Mouse (Mus musculus): ENCODE measurements around the gene Esr1.

DNA sequence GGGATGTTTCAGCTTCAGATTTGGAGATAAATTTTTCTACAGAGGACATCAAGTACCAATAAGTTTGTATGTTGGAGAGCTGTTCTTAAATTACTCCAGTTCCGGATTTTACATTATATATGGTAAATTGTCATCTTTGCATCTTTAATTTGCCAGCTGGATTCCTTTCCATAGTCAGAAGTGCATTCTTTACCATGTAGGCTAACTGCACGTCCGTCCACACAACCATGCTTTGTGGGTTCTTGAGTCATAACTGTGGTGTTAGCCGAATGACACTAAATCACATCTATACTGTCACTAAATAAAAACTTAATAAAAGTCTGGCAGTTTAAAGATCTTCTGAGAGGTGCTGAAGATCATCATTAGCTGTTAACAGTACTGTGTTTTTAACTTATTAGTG, 286.4 kb downstream of the Esr1 start:
- TF ChIP-seq POLR2A (IDR thresholded peaks at IDR 0.05; ENCODE audit: control insufficient read depth, low read depth, low read length) (no peak), CTCF (IDR thresholded peaks at IDR 0.05; ENCODE audit: control insufficient read depth, insufficient read depth, insufficient replicate concordance, low read depth, low read length) (no peak)
